Mouse (Mus musculus) kidney, postnatal 25 days (tissue): Measurements from ENCODE around the gene Atp8a2.

Experiments used
- DNase-seq, 2 experiments: peaks; one replicate each; pipeline ENCODE4 v3.0.0; 2021; ENCODE audit warnings: mixed read lengths in 2 of 2

The Atp8a2 gene

DNA sequence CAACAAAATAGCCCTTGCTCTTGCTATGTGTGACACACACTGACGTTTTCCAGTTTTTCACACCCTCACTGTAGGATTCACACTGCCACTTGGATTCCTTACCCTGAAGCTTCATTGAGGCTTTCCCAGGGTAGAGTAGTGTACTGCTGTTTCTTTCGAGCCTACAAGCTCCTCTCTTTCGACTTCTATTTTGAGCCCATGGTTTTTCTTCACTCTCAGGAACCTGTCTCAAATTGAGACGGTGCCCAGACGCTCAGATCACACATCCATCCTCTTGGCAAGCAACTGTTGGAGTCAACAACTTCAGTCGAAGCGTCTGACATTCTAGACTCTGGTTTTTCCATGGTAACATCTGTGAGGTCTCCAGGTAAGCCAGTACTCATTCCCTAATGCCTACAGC, at the start of gene Atp8a2:
Gene Atp8a2, minus strand, starts transcription at position 296 of the 400 bp plus-strand sequence.
- no peak for DNase-seq

DNA sequence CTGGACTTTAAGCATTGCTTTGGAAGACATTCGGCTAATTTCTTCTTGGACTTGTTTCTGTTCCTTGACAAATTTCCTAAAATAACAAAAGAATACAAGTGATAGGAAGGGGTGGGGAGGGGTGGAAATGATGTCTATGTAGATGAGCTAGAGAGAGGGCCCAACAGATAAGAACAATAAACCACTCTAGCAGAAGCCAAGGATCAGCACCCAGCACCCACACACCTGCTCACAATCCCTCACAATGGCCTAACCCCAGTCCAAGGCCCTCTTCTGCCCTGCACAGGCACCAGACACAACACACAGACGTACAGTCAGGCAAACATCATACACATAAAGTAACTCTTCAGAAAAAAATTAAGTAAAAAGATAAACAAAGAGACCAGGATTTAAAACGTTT, 41.6 kb upstream of the Atp8a2 start:
- no peak for DNase-seq

- DNase-seq: no peak
Measured at GRCm38 (mm10) chr14:60219886-60220285, 22.9 kb upstream of the Atp8a2 start.

DNA sequence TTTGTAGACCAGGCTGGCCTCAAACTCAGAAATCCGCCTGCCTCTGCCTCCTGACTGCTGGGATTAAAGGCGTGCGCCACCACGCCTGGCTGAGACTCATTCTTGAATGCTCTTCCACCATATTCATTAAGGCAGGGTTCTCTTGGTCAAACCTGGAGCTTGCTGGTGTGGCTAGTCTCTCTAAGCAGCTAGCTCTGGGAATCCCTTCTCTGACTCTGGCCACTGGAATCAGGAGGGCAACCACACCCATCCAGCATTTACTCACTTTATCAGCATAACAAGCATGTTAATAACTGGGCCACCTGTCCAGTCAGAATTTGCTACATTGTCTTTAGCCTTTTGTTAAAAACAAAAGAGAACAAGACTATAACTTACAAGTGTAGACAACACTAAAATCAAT, 20.6 kb upstream of the Atp8a2 start:
- no peak for DNase-seq

- no peak for DNase-seq
Measured at GRCm38 (mm10) chr14:60216125-60216524, 19.1 kb upstream of the Atp8a2 start.

DNA sequence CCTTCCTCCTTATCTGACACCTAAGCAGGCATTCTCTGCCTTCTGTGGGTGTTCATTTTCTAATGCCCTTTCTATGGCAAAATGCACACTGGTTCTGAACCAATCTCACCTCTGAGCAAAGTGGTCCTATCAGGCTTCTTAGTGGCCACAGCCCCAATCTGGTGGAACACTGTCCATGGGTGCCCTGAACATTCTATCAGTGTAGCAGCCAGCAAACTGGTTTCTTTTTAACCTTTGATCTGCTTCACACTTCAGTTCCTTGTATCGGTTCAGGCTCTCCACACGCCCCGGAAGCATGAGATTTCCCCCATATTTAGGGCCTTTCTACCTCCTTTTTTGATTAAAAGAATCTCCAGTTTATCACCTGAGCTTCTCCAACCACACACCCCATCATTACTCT, 18.0 kb upstream of the Atp8a2 start:
- DNase-seq: no peak

GRCm38 (mm10) chr14:60214040-60214439, 17.1 kb upstream of the Atp8a2 start:
- no peak for DNase-seq

DNA sequence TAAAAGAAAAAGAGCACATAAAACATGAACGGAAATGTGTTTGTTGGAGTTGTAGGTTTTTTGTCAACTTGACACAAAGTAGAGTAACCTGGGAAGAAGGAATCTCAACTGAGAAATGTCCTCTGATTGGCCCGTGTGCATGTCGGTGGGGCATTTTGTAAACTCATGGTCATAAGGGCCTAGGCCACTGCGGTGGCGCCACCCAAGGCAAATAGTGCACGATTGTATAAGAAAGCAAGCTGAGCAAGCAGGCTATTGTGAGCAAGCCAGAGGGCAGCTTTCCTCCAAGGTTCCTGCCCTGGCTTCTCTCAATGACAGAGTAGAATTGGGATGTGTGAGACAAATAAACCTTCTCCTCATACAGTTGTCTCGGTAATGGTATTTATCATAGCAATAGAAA, 12.2 kb upstream of the Atp8a2 start:
- DNase-seq: no peak

GRCm38 (mm10) chr14:60204993-60205392, 8.0 kb upstream of the Atp8a2 start:
- no peak for DNase-seq

DNA sequence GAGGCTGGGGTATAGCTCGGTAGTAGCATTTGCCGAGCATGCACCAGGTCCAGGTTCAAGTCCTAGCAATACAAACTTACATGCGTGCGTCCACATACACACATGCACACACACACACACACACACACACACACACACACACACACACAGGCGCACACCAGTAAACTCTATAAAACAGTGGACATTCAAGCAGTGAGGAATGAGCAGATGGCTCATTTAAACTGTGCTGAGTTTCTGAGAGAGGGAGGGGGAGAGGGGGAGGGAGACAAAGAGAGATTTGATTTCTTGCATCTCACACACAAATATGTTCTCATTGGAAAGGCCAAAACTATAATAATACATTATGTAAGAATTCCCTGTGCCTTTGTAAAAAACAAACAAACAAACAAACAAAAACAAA, 980 bp downstream of the Atp8a2 start:
- DNase-seq: no peak

- DNase-seq: no peak
Measured at GRCm38 (mm10) chr14:60194606-60195005, 2.4 kb downstream of the Atp8a2 start.

DNA sequence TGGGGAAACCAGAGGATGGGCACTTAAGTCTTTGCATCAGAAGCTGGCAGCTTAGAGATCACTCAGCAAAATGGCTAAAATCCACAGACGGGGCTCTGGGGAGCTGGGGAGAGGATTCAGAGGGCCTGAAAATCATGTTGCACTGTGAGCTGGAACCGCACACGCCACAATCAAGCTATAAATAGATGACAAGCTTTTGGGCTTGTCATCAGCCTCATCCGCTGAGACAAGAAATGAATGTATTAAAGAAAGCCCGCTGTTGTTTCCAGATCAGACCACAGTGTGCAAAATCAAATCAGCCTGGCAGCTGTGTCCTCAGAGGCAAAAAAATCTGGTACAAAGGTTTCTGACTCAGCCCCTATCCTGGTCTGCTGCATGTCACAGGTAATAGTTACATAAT, 7.2 kb downstream of the Atp8a2 start:
- no peak for DNase-seq

GRCm38 (mm10) chr14:60188201-60188825, 8.7 kb downstream of the Atp8a2 start:
- peak in 1 of 2 experiments; percentile 29 for DNase-seq

- no peak for DNase-seq
Measured at GRCm38 (mm10) chr14:60181306-60181705, 15.7 kb downstream of the Atp8a2 start.

DNA sequence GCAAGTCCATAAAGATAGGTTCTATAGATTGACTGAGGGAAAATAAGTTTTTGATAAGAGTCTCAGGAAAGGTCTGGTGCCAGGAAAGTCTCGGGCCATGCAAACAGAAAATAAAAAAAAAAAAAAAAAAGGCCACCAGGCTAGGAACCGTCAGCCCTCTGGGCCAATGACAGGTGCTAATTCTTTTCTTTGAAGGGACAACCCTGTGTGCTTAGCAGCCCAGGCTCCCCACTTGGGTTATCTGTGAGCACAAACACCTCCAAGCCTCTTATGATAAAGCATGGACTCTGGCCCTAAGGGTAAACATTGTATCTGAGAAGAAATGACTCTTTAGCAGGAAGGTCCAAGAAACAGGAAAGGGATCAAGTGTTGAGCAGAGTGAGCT, 18.4 kb downstream of the Atp8a2 start:
- DNase-seq: peak in 1 of 2 experiments; percentile 2

DNA sequence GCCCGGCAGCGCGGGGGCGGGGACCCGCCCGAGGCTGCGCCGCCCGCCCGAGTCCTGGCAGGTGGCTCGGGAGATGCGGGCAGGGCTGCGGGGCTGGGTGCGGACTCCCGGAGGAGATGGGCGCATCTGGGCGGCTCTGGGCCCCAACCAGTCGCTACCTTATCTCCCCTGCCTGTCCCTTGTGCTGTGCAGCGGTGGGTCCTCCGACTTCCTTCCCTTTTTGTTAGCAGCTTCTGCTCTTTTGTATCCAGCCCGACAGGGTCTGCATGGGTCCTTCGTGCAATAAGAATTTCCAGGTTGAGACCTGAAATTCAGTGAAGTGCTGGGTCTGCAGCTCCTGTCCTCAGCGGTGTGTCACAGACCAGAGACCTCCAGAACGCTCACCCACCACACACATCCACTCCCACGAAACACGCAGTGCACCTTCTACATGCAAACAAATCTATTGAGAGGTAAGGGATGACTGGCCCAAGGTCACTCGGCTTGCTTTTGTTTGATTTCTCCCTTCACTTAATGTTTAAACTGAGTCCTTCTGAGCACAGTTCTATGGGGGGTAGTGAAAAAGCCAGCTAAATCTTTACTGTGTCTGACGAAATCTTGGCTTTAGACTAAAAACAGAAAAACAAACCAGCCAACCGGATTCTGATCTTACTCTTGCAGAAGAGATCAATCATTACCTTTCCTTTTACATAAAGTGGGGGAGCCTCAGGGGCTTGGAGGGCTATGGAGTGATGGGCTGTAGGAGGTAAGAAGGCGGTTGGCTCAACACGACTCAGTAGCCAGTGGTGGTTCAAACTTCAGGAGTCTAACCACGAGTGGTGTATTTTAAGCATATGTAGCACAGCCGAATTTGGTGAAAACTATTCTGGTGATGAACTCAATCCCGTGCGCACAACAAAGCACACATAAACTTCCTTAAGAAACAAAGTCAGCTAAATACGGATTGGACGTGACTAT, 19.1 kb downstream of the Atp8a2 start:
- DNase-seq: peak in 1 of 2 experiments; percentile 34

DNA sequence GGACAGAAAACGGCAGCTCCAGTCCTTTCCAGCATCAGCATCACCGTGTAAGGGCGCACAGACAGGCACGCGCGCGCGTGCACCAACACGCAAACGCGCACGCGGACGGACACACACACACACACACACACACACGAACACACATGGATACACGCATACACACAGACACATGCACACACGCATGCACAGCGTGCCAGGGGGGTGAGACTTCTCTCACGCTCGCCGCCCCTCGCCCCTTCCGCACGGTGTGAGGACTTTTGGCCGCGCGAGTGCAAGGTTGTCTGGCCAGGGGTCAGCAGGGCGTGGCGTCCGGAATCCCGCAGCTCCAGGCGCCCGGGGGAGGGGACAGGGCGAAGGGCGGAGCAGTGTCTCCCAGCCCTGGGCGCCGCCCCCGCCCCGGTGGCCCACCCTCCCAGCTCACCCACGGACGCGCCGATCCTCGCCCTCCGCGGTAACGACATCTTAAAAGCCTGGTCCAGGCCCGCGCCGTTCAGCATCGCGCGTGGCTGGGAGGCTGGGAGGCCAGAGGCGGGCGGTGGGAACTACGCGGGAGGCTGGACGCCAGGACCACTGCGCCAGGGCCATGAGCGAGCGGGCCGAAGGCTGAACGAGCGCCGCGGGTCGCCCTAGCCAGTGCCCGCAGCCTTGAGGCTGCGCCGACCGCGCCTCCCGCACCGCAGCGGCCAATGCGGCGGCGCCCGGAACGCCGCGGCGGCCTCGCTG, 19.9 kb downstream of the Atp8a2 start:
- DNase-seq: peak; percentile 42 to 66

DNA sequence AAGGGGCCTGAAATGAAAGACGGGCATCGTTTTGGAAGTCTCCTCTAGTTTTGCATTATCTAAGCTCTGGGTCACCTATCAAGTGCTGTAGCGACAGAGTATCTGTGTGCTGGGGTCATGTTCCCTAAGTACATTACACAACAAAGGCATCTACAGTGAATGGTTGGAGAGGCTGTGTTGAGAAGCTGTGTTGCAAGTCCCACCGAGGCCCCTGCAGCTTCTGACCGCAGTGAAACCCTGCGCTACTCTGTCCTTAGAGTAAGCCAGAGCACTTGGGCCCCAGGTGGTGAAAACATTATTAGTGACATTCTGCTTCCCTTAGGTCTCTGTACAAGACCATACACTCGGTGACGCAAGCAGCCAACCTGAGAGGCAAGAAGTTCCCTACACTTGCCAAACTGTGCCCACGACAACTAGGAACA, 20.5 kb downstream of the Atp8a2 start:
- DNase-seq: no peak

DNA sequence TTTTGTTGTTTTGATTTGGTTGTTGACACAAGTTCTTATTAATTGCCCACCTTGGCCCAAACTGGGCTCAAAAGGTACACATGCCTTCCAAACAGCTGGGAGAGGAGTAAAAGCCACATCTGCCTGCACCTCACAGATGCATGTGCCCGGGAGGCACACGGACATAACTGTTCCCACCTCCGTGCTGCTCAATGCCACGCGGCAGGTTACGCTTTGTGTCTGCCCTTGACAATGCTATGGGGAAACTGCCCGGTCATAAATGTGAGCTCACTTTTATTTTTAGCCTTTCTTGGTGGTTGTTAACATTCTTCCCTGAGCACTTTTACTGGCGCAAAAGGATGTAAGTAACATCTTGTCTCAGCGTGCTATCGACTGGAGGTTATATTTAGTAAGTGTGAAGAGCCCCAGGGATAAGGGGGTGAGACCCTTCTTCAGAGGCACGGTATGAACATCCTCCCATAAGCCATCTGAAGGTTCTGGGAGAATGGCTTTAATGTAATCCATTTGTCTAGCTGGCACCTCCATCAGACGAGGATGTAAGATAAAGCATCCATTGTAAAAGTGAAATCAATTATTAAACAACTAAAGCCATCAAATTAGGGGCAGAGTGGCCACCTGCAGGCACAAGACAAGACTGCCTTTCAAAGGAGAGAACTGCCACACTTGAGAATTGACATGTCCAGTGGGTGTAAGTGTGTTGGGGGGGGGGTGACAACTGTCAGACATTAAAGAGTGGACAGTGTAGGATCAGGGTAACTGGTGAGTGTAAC, 24.5 kb downstream of the Atp8a2 start:
- DNase-seq: no peak

GRCm38 (mm10) chr14:60170845-60171610, 26.0 kb downstream of the Atp8a2 start:
- no peak for DNase-seq

- no peak for DNase-seq
Measured at GRCm38 (mm10) chr14:60163367-60163766, 33.6 kb downstream of the Atp8a2 start.

DNA sequence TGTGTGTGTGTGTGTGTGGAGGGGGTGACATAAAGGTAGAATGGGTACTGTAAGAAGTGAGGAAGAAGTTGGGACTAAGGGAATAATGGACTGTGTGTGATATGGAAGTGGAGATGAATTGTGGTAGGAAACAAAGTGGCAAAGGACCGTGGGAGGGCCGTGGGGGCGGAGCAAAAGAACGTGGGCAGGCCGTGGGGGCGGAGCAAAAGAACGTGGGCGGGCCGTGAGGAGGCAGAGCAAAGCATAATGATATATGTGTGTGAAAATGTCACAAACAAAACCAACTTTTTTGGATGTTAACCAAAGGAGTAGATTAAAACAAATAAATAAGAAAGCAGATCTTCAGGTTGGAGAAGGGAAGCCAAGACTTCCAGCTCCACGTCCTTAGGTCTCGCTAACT, 44.6 kb downstream of the Atp8a2 start:
- no peak for DNase-seq
